Mouse (Mus musculus) adrenal gland, postnatal 14 days (tissue): ENCODE results near the gene Pom121l2. TPM values are rescaled to one million over a fixed set of nuclear protein-coding genes. Genes with fewer than 3 reads are reported as not detected.

Experiments
- DNase-seq: peaks from one replicate; pipeline ENCODE4 v3.0.0; 2021; ENCODE audit warnings: mixed read lengths
- total RNA-seq: library from RNA; stranded (reverse); gene quantifications from 2 replicates; pipeline ENCODE4 v1.2.3, GENCODE M21; 2021

Gene Pom121l2
- total RNA-seq, 1 experiment from 2014 or later = not detected

GRCm38 (mm10) chr13:22019934-22020835 lies 39.2 kb downstream of the Pom121l2 start:
- DNase-seq = peak; percentile 44

GRCm38 (mm10) chr13:22020901-22021339 lies 39.9 kb downstream of the Pom121l2 start:
- peak; percentile 82 for DNase-seq

- DNase-seq = no peak
These were observed 40.6 kb downstream of the Pom121l2 start for GRCm38 (mm10) chr13:22021581-22021980.

- DNase-seq = peak; percentile 89
These were observed 41.2 kb downstream of the Pom121l2 start for GRCm38 (mm10) chr13:22022241-22022640.

- DNase-seq = peak; percentile 92
These were observed 45.4 kb downstream of the Pom121l2 start for GRCm38 (mm10) chr13:22026058-22027031.

- DNase-seq = peak; percentile 95
These were observed 47.9 kb downstream of the Pom121l2 start for GRCm38 (mm10) chr13:22028673-22029460.

- no peak for DNase-seq
These were observed 48.9 kb downstream of the Pom121l2 start for GRCm38 (mm10) chr13:22029928-22030327.

- no peak for DNase-seq
These were observed 49.5 kb downstream of the Pom121l2 start for GRCm38 (mm10) chr13:22030493-22030892.

- DNase-seq = no peak
These were observed 52.9 kb downstream of the Pom121l2 start for GRCm38 (mm10) chr13:22033741-22034442.

- no peak for DNase-seq
These were observed 53.7 kb downstream of the Pom121l2 start for GRCm38 (mm10) chr13:22034443-22035266.

GRCm38 (mm10) chr13:22035267-22036148 lies 54.5 kb downstream of the Pom121l2 start, which contains the start of the genes Hist1h2ah and Hist1h2bk:
TSS of gene Hist1h2ah (minus strand) at chr13:22035568.
TSS of gene Hist1h2bk (plus strand) at chr13:22035870.
- DNase-seq = peak; percentile 86

GRCm38 (mm10) chr13:22036149-22036956 lies 55.4 kb downstream of the Pom121l2 start:
- no peak for DNase-seq

- DNase-seq = no peak
These were observed 56.0 kb downstream of the Pom121l2 start for GRCm38 (mm10) chr13:22036986-22037385.

GRCm38 (mm10) chr13:22037415-22037814 lies 56.4 kb downstream of the Pom121l2 start:
- no peak for DNase-seq
